Mouse (Mus musculus) cortical plate, adult 2 months (tissue): Measurements from ENCODE around the gene Myo3b.

Experiments
- CTCF ChIP-seq: fragments of 200-500 bp; IDR thresholded peaks from 2 replicates; pipeline ENCODE4 v1.5.1; 2011; ENCODE audit warnings: mild to moderate bottlenecking, control low read depth, low read length; ENCODE audit not compliant: insufficient read depth; ENCODE audit errors: extremely low read depth
- POLR2A ChIP-seq: fragments of 200-500 bp; IDR thresholded peaks from 2 replicates; pipeline ENCODE4 v1.6.1; 2011; ENCODE audit warnings: mild to moderate bottlenecking, low read length, control low read depth; ENCODE audit not compliant: insufficient read depth; ENCODE audit errors: extremely low read depth

GRCm38 (mm10) chr2:70379939-70380338, 341.0 kb downstream of the Myo3b start:
- TF ChIP-seq CTCF (no peak), POLR2A (no peak)
